Mouse (Mus musculus) midbrain, embryonic 12.5 days (tissue): ENCODE results near the gene Nobox. TPM values are rescaled to one million over a fixed set of nuclear protein-coding genes. Genes with fewer than 3 reads are reported as not detected.

Experiments
- ATAC-seq: fragments of 200-750 bp; cut with Nextera tagmentation; 2 replicates; pipeline ENCODE4 v1.8.0; 2017; ENCODE audit warnings: low read depth, moderate TSS enrichment, moderate library complexity; ENCODE audit not compliant: low FRiP score
- H3K27ac ChIP-seq: fragments of 300-500 bp; sonication (generic); replicated peaks from 2 replicates; pipeline ENCODE4 v1.5.1; 2016; ENCODE audit warnings: mild to moderate bottlenecking
- H3K27me3 ChIP-seq: fragments of 300-500 bp; sonication (generic); 2 replicates; pipeline ENCODE4 v1.6.1; 2016; ENCODE audit warnings: mild to moderate bottlenecking
- H3K36me3 ChIP-seq: fragments of 300-500 bp; sonication (generic); 2 replicates; pipeline ENCODE4 v1.6.1; 2016
- H3K4me1 ChIP-seq: fragments of 300-500 bp; sonication (generic); 2 replicates; pipeline ENCODE4 v1.6.1; 2016
- H3K4me2 ChIP-seq: fragments of 300-500 bp; sonication (generic); replicated peaks from 2 replicates; pipeline ENCODE4 v1.6.1; 2016; ENCODE audit warnings: mild to moderate bottlenecking, moderate library complexity
- H3K4me3 ChIP-seq: fragments of 300-500 bp; sonication (generic); 2 replicates; pipeline ENCODE4 v1.5.1; 2016; ENCODE audit warnings: mild to moderate bottlenecking
- H3K9ac ChIP-seq: fragments of 300-500 bp; sonication (generic); replicated peaks from 2 replicates; pipeline ENCODE4 v1.6.1; 2016; ENCODE audit warnings: mild to moderate bottlenecking, moderate library complexity
- H3K9me3 ChIP-seq: fragments of 300-500 bp; sonication (generic); 2 replicates; pipeline ENCODE4 v1.6.1; 2016; ENCODE audit warnings: mild to moderate bottlenecking
- WGBS: fragments of 180-500 bp; shearing (Covaris S2); methylation state at CpG from one replicate; pipeline ENCODE4 v1.1.7; 2016; 5-methylcytosine and 5-hydroxymethylcytosine counted together
- polyA plus RNA-seq: library from polyadenylated mRNA; unstranded; fragments of >200 nt; fragmentation: Nextera tagmentation; extraction: Ambion mirVana; gene quantifications from 2 replicates; pipeline ENCODE4 v1.2.1, GENCODE M21; 2016

Gene Nobox
- not detected in 2 replicates for polyA plus RNA-seq

DNA sequence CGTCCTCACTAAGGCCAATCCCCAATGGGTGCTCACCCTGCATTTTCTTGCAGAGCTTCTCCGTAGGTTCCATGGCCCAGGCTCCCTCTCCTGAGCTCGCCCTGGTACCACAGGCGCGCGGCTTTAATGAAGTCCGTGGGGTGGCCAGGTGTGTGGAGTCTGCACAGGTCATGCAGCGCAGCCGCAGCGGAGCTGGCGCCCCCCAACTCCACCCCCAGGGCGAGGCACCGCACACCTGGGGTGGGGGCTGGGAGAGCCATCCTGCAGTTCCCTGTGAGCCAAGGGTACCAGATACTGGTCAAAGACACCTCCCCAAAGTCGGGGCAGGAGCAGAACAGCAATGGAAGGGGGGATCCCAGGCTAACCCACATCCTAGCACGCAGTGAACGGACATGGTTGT, at the start of gene Nobox:
Gene Nobox (minus strand): TSS at position 101 of the 400 bp plus-strand sequence.
- no peaks in the 10 kb centered on the region for H3K36me3 ChIP-seq
- H3K27me3 ChIP-seq, result no peaks in the 10 kb centered on the region
- 74% methylated on average over 16 of the region's 16 CpGs for WGBS
- H3K9ac ChIP-seq, result no peak within 1 kb of the TSS
- H3K4me3 ChIP-seq, result no peak within 1 kb of the TSS
- no peak for ATAC-seq
- H3K4me1 ChIP-seq, result peaks cover 6% of the 10 kb centered on the region; the same call in 1 of the 2 replicates
- H3K27ac ChIP-seq, result no peak within 1 kb of the TSS
- H3K4me2 ChIP-seq, result no peak within 1 kb of the TSS
- H3K9me3 ChIP-seq, result no peaks in the 10 kb centered on the region

DNA sequence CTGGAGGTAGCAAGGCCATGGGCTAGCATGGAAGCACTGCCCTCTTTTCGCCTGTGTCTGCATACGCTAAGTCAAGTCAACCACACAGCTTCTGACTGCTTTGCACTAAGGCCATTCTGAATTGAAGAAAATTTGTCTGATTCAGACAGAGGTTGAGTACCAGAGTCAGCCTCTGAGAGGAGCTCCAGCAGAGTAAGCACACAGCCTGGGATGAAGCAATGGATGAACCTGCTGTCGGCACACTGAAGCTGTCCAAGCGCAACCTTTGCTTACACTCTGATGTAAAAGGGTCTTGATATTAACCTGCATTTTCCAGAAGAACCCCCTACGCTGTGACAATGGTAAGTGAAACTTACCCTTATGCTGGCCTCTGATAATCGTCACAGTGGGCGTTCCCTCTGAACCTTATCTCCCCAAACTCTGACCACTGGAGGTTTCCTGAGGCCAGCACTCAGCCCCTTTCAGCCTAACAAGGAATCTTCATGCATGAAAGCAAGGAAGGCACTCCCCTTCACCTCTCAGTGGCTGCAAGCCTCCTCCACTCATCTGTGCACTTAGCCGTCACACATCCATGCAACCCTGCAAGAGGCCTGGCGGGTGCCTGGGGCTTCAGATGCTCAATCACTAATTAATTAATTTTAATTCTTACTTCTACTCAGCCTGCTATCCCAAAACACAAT, 45.3 kb upstream of the Nobox start:
- H3K4me2 ChIP-seq, result no peak overlapping the region
- no peaks in the 10 kb centered on the region for H3K9me3 ChIP-seq
- H3K36me3 ChIP-seq, result no peaks in the 10 kb centered on the region
- H3K4me1 ChIP-seq, result 0 out of 2 replicates have a peak, but pooled peaks cover 3% of the 10 kb centered on the region
- 69% methylated on average over 9 of the region's 9 CpGs for WGBS
- H3K9ac ChIP-seq, result no peak overlapping the region
- 0 out of 2 replicates have a peak, but pooled peaks have one; percentile 44 for ATAC-seq
- no peaks in the 10 kb centered on the region for H3K27me3 ChIP-seq
- H3K4me3 ChIP-seq, result no peak overlapping the region
- no peak overlapping the region for H3K27ac ChIP-seq

DNA sequence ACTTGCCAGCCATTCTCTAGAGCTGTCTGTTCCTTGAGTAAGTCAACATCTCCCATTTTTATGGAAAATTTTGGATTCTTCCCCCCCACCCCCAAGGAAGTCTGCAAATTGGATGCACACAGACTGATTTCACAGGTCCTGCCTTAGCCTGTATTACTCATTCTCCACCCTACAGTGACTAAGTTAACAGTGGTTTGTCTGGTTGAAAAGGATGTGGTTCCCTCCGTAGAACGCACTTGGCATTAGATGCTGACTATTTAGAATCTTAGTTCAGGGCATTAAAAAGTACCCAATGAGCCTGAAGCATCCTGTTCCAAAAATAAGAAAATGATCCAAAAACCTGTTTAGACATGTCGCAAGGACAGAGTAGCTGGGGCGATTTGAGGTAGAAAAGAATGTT, 44.1 kb upstream of the Nobox start:
- H3K4me1 ChIP-seq, result 0 out of 2 replicates have a peak, but pooled peaks cover 3% of the 10 kb centered on the region
- no peaks in the 10 kb centered on the region for H3K36me3 ChIP-seq
- no peak overlapping the region for H3K27ac ChIP-seq
- WGBS, result 92% methylated on average over 4 of the region's 4 CpGs
- ATAC-seq, result no peak
- H3K4me2 ChIP-seq, result no peak overlapping the region
- H3K9ac ChIP-seq, result no peak overlapping the region
- H3K4me3 ChIP-seq, result no peak overlapping the region
- no peaks in the 10 kb centered on the region for H3K9me3 ChIP-seq
- H3K27me3 ChIP-seq, result no peaks in the 10 kb centered on the region

DNA sequence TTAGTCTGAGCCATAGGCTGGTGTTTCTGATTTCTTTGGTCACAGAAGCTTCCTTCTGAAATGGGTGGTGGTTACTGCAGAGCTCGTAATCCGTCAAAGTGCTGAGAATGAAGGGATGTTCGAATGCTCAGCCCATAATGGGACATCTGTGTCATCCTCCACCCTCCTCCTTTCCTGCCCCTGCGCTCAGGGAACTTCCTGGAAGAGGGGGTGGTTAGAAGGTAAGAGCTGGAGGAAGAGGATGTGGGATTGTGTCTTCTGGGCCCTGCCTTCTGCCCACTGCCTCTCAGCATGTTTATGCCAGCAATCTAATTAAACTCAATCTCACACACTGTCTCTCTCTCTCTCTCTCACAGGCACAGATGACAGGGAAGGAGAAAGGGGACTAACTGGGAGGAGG, 39.7 kb upstream of the Nobox start:
- Histone ChIP-seq H3K4me2 (no peak overlapping the region), H3K4me1 (no peaks in the 10 kb centered on the region), H3K4me3 (no peak overlapping the region), H3K9me3 (no peaks in the 10 kb centered on the region), H3K9ac (no peak overlapping the region), H3K36me3 (no peaks in the 10 kb centered on the region), H3K27me3 (no peaks in the 10 kb centered on the region), H3K27ac (no peak overlapping the region)
- 81% methylated on average over 4 of the region's 4 CpGs for WGBS
- ATAC-seq, result no peak

DNA sequence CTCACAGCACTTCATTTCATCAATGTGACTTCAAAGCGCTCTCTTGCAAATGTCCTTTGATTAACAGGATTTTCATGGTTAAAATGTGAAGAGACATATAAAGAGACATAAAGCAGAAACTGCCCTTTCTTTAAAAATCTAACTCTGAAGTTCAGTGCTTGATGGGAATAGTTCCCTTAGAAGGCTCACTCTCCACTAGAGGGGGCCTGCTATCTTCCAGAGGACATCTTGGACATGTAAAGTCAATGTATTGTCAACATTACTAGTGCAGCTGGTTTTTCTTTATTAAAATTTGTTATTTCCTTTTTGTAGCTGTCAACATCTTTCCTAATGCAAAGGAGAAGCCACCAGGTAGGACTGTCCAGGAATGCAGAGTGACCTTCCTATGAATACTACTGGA, 38.3 kb upstream of the Nobox start:
- no peak overlapping the region for H3K4me2 ChIP-seq
- H3K4me1 ChIP-seq, result no peaks in the 10 kb centered on the region
- H3K27me3 ChIP-seq, result no peaks in the 10 kb centered on the region
- H3K9ac ChIP-seq, result no peak overlapping the region
- no peak for ATAC-seq
- H3K36me3 ChIP-seq, result no peaks in the 10 kb centered on the region
- 96% methylated on average over 1 of the region's 1 CpGs for WGBS
- H3K4me3 ChIP-seq, result no peak overlapping the region
- no peaks in the 10 kb centered on the region for H3K9me3 ChIP-seq
- H3K27ac ChIP-seq, result no peak overlapping the region

DNA sequence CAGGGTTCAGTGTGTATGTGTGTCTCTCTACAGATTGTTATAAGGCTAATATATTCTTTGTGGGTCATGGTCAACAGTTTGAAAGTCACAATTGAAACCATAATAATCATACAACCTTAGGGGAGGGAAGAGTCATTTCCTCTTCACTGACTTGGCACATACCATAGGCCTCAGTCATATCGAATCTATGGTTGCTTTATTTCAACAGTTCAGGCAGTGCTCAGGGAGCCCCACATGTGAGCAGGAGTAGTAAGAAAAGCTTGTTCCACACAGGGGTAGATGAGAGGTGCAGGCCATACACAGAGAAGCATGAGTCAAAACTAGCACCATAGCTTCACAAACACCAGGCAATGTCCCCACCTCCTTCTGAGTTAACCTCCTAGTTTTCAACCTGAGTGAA, 33.7 kb upstream of the Nobox start:
- no peak for ATAC-seq

DNA sequence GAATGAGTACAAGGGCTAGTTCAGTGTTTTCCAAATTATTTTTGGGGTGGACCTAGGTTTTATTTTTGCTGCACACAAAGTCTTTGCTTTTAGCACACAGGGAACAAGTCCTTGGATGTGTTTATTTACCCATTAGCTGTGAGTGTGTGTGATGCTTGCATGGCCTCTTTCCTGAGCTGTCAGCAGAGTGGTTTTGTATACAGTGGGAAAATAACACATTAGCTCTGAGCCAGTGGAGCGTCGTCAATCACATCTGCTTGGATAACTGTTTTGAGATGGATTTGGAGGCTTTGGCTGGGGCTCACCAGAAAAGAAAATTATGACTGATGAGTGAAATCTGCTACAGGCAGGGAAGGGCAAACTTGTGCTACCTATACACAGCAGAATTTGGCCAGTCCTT, 33.0 kb upstream of the Nobox start:
- WGBS, result 68% methylated on average over 2 of the region's 2 CpGs
- H3K9ac ChIP-seq, result no peak overlapping the region
- no peak overlapping the region for H3K27ac ChIP-seq
- no peak overlapping the region for H3K4me3 ChIP-seq
- H3K36me3 ChIP-seq, result no peaks in the 10 kb centered on the region
- no peaks in the 10 kb centered on the region for H3K27me3 ChIP-seq
- H3K4me2 ChIP-seq, result no peak overlapping the region
- no peaks in the 10 kb centered on the region for H3K4me1 ChIP-seq
- ATAC-seq, result no peak
- H3K9me3 ChIP-seq, result no peaks in the 10 kb centered on the region

More for the DNA sequence above, 33.7 kb upstream of the Nobox start:
- Histone ChIP-seq H3K4me3 (no peak overlapping the region), H3K4me1 (no peaks in the 10 kb centered on the region), H3K27me3 (no peaks in the 10 kb centered on the region), H3K4me2 (no peak overlapping the region), H3K36me3 (no peaks in the 10 kb centered on the region), H3K27ac (no peak overlapping the region), H3K9ac (no peak overlapping the region), H3K9me3 (no peaks in the 10 kb centered on the region)
- 88% methylated on average over 1 of the region's 1 CpGs for WGBS

DNA sequence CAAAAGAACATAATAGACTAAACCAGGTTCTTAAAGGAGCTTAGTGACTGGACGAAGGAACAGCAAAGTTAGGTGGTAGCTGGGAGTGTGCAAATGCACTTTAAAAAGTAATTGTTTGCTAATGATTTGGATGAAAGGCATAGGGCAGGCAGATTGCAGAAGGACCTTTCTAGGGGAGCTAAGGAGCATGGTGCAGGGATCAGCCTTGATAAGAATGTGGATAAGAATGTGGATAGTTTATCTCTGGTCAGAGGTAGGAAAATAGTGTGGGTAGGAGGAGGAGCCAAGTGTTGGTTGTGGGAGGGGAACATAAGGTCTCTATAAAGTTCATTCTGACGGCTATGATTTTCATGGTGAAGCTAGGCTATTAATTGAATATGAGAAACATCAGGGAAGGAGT, 29.4 kb upstream of the Nobox start:
- no peaks in the 10 kb centered on the region for H3K9me3 ChIP-seq
- H3K9ac ChIP-seq, result no peak overlapping the region
- H3K27me3 ChIP-seq, result no peaks in the 10 kb centered on the region
- H3K27ac ChIP-seq, result no peak overlapping the region
- no peak overlapping the region for H3K4me2 ChIP-seq
- ATAC-seq, result no peak
- WGBS, result 65% methylated on average over 2 of the region's 2 CpGs
- H3K4me1 ChIP-seq, result no peaks in the 10 kb centered on the region
- H3K4me3 ChIP-seq, result no peak overlapping the region
- H3K36me3 ChIP-seq, result no peaks in the 10 kb centered on the region

DNA sequence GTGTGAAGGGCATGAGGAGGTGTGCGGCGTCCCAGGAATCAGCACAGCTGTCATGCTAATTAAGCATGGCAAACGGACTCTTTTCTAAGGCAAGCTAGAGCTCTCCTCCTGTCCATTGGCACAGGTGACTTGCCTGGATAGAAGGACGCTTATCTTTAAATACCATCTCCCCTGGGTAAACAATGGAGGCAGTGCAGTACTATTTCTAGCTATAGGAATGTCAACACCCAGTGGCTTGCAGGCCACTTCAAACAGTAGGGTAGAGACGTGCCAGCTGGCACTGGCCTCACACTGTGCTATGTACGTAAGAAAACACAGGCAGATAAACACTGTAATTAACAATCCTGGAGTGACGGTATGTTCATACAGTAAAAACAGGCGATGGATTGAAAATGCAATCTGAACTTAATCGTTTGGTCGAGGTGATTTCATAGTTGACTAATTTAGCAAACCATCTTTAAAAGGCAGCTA, 28.2 kb upstream of the Nobox start:
- no peak overlapping the region for H3K4me3 ChIP-seq
- WGBS, result 62% methylated on average over 10 of the region's 10 CpGs
- H3K9ac ChIP-seq, result no peak overlapping the region
- H3K36me3 ChIP-seq, result no peaks in the 10 kb centered on the region
- H3K27ac ChIP-seq, result no peak overlapping the region
- H3K4me1 ChIP-seq, result no peaks in the 10 kb centered on the region
- no peak for ATAC-seq
- no peaks in the 10 kb centered on the region for H3K9me3 ChIP-seq
- H3K27me3 ChIP-seq, result no peaks in the 10 kb centered on the region
- no peak overlapping the region for H3K4me2 ChIP-seq

DNA sequence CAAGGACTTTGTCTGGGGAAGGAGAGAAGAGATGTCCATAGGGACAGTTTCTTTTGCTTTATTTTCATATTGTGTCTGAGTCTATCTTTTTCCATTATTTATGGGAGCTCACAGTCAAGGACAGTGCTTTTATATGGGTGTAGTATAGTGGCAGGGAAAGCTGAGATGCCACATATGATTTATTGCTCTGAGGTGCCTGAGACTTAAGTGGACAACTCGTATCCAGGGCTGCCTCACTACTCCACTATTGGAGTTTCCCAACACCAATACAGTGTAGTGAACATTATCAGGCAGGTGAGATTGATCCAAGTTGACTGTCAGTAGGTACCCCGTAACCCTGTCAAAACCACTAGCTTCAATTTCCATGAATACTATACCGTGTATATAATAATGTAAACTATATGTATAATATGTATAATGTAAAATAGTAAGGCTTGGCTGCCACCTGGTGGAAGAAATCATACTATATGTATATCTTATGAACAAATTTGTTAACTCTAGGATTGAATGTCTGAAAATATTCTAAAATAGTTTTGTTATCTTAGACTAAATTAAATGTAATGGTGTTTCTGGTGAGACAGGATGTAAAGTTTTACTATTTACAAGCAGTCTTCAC, 26.4 kb upstream of the Nobox start:
- no peak overlapping the region for H3K4me3 ChIP-seq
- ATAC-seq, result no peak
- H3K9me3 ChIP-seq, result no peaks in the 10 kb centered on the region
- 86% methylated on average over 3 of the region's 3 CpGs for WGBS
- H3K36me3 ChIP-seq, result no peaks in the 10 kb centered on the region
- no peaks in the 10 kb centered on the region for H3K4me1 ChIP-seq
- H3K4me2 ChIP-seq, result no peak overlapping the region
- no peak overlapping the region for H3K9ac ChIP-seq
- no peak overlapping the region for H3K27ac ChIP-seq
- no peaks in the 10 kb centered on the region for H3K27me3 ChIP-seq

DNA sequence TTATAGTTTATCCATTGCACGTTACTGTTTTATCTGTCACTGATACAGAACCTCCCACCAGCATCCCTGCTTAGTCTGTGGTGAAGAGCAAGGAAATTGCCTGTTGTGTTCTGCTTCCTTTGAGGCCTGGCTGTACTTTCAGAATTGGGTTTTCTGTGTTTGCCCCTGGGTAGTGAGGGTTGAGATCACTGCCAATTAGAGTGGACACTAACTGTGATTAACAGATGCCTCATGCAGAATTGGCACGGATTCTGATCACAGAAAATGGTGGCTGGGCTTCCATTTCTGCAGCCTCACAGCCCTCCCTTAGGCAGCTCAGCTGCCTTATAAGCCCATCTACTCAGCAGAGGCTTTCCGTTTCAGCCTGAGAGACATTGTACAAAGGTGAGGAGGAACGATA, 24.1 kb upstream of the Nobox start:
- no peaks in the 10 kb centered on the region for H3K4me1 ChIP-seq
- no peak for ATAC-seq
- H3K4me2 ChIP-seq, result no peak overlapping the region
- no peaks in the 10 kb centered on the region for H3K27me3 ChIP-seq
- no peak overlapping the region for H3K27ac ChIP-seq
- H3K9me3 ChIP-seq, result no peaks in the 10 kb centered on the region
- 72% methylated on average over 4 of the region's 4 CpGs for whole genome bisulfite sequencing
- no peak overlapping the region for H3K9ac ChIP-seq
- H3K4me3 ChIP-seq, result no peak overlapping the region
- no peaks in the 10 kb centered on the region for H3K36me3 ChIP-seq

DNA sequence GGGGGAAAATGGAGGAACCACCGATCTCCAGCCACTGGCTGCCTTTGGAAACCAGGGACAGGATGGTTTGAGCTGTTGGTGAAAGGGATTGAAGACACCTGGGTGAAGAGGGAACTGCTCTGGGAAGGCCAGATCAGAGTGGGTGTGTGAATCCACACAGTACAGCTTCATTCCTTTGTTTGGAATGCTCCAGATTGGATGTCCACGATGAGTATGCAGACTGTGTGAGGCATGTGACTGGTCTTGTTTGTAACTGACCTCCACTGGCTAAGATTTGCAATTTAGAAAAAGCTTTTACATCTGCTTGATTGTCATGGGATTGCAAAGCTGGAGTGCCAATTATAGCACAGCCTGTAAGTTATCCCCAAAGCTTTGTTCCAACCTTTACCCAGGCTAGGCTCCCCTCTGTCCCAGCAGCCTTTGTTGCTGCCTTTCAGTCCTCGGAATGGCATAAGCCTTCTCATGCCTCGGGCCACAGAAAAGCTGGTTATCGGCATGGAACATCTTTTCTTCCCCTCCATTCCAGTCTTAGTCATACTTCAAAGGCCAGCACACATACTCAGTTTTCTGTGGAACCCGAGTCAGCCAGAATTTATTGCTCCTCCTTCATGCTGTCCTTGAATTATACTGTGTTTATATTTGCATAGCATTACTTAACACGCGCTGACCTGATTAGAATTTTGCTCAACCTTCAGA, 3.8 kb upstream of the Nobox start:
- Histone ChIP-seq H3K36me3 (no peaks in the 10 kb centered on the region), H3K4me1 (peaks cover 6% of the 10 kb centered on the region; the same call in 1 of the 2 replicates), H3K4me3 (no peak overlapping the region), H3K27me3 (no peaks in the 10 kb centered on the region), H3K9ac (no peak overlapping the region), H3K4me2 (no peak overlapping the region), H3K9me3 (no peaks in the 10 kb centered on the region), H3K27ac (peak overlapping the region; percentile 68)
- ATAC-seq, result peak; percentile 85
- 43% methylated on average over 8 of the region's 8 CpGs for WGBS
